Mouse (Mus musculus): ENCODE data around the gene Sox5.

DNA sequence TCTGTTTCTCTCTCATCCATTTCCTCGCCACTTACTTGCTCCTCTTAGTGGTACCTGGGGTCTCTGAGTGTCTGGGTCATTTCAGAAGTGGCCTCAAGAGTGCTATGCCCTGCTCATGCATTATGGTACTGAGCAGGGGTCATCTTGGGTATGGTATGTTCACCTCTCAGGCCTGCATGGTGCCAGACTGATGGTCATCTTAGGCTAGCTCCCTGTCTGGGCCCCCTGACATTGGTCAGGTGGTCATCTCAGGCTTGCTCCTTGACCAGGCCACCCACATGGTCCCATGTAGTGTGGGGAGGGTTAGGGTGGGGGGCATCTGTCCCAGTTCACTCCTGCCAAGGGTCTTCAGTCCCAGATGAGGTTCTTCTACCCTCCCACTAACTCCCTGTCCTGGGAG, 21.3 kb upstream of the Sox5 start:
- no peak for TF ChIP-seq POLR2A (IDR thresholded peaks at IDR 0.05; ENCODE audit: low read depth, low read length)
- TF ChIP-seq CTCF (IDR thresholded peaks at IDR 0.05; ENCODE audit: extremely low read depth, insufficient read length, insufficient replicate concordance, low read depth, low read length), result no peak

Data from small intestine, adult 2 months (tissue).